Mouse (Mus musculus): ENCODE measurements around the gene Selenbp1. TPM values are rescaled to one million over a fixed set of nuclear protein-coding genes. Genes with fewer than 3 reads are reported as not detected.
"Not testable (repeated sequence)": the region's sequence is repeated elsewhere in the genome, so short reads cannot be mapped to it uniquely, and the experiment has no call there.

The Selenbp1 gene
- total RNA-seq, 2 experiments from 2014 or later, result 93.9 to 98.3 TPM

DNA sequence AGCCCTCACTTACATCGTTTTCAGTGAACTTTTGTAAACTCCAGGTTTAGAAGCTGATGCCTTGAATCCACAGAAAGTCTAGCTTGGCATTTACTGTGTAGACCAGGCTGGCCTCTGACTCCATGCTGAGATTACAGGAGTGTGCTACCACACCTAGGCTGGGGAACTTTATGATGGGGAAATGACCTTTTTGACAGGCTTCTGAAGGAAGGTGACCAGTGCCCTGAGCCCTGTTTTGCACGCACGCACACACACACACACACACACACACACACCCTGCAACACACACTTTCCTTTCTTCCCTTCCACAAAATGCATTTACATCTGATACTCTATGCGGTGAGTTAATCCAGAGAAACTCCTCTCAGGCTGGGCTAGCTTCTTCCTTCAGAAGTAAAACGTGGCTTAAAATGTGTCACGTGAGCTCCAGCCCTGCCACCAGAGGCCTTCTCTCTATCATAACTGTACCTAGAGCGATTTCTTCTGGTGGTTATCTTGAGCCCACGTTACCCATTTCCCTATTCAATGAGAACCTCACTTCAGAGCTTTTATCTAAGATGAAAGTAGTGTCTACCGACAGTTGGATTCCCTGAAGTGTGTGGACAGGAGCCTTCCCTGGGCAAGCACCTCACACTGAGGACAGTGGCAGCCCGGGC, 1.3 kb upstream of the Selenbp1 start:
- DNase-seq (ENCODE audit: low spot score); intact Hi-C loops (cut with DNase I): not testable (repeated sequence)

DNA sequence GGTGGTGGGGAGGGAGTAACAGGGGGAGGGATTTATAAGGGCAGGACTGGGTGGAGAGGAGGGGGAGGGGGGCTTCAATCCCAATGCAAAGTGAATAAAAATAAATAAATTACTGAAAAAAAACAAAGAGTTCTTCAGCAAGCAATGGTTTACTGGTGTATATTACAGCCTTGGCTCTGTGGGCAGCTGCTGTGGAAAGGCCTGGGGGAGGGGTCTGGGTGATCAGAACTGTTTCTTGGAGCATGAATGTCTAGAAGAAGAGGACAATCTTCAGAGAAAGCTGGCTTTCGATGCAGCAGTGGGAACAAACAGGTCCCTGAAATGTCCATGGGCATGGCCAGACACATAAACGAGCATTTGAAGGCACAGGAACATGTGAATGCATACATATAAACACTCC, 577 bp upstream of the Selenbp1 start:
- DNase-seq (ENCODE audit: low spot score); intact Hi-C loops (cut with DNase I): not testable (repeated sequence)

DNA sequence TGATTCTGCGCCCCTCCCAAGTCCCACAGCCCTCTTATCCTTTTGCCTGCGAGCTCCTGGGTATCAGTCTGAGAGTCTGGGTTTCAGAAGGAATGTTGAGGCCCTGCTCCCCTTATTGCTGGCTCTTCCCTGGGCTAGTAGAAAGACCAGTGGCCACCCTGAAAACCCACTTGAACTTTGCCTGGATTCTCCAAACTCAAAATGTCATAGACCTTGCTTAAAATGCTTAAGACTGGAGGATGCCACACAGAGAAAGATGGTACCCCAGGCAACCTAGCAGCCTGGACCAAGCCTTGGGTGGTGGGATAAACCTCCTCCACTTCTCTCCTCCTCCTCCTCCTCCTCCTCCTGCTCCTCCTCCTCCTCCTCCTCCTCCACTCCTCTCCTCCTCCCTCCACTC, 748 bp downstream of the Selenbp1 start:
- intact Hi-C loops (cut with DNase I); DNase-seq (ENCODE audit: low spot score): not testable (repeated sequence)

DNA sequence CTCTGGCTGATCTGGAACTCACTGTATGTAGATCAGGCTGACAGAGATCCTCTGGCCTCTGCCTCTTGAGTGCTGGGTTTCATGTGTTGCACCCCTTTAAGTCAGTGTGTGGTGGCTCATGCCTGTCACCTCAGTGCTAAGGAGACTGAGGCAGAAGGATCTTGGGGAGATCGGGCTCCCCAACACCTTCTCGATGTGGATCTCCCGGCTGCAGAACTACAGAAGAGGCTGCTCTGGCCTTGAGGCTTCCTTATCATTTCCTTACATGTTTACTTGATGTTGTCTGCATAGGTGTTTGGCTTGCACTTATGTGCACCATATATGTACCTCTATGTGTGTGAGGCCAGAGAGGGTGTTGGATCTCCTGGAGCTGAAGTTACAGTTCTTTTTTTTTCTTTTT, 1.7 kb downstream of the Selenbp1 start:
- DNase-seq (ENCODE audit: low spot score); intact Hi-C loops (cut with DNase I): not testable (repeated sequence)

DNA sequence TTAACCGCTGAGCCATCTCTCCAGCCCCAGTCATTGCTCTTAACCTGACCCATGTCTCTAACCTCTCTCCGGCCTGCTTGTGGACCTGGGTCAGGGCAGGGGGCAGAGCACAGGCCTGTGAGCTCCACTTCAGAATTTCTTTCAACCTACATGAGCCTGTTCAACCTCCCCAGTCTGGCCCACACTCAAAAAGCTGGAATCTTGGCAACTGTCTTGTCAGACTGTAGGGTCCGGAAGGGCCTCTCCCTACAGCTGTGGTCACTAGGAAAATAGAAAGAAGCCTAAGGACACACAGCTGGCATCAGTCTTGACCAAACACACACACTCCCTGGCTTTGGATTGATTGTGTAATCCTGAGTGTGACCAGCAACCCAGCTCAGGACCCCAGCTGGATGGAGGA, 2.5 kb downstream of the Selenbp1 start:
- intact Hi-C loops (cut with DNase I), result not testable (repeated sequence)
- DNase-seq (ENCODE audit: low spot score), result peak; percentile 76

DNA sequence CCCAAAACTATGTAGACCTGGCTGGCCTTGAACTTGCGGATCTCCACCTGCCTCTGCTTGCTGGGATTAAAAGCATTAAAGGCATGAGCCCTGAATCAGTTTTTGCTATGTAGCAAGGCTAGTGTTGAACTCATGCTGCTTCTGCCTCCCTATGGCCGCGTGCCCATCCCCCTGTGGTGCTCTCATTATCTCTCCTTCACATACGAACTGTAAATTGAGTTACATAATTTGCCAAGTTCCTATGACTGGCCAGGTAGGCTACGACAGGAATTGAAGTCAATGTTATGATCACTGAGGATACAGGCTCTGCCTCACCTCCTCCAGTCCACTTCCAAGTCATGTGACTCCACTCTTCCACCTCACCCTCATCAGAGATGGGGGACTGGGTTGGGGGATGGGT, 3.3 kb downstream of the Selenbp1 start:
- intact Hi-C loops (cut with DNase I); DNase-seq (ENCODE audit: low spot score): not testable (repeated sequence)

DNA sequence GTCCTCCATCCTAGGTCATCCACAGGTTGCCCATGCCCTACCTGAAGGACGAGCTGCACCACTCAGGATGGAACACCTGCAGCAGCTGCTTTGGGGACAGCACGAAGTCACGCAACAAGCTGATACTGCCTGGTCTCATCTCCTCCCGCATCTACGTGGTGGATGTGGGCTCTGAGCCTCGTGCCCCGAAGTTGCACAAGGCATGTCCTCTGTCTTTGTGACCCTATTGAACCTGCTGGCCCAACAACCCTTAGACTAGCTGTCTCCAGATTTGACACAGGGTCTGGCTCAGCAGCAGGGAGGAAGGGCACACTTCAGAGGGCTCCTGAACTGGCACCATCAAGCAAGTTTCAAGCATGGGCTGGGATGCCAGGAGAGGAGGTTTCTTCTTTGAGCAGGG, 4.3 kb downstream of the Selenbp1 start:
- intact Hi-C loops (cut with DNase I), result not testable (repeated sequence)

DNA sequence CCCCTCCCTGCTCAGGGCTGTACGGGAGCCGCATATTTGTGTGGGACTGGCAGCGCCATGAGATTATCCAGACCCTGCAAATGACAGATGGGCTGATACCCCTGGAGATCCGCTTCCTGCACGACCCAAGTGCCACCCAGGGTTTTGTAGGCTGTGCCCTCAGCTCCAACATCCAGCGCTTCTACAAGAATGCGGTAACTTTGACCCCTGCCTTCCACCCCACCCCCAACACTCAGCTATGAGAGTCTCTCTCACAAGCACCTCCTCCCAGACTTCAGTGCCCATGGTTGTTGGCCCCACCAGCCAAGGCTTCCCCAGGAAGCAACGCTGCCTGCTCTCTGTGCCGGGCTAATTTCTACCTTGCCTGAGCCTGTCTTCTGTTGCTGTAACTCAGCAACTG, 7.2 kb downstream of the Selenbp1 start:
- intact Hi-C loops (cut with DNase I); DNase-seq (ENCODE audit: low spot score): not testable (repeated sequence)

More for the DNA sequence above, 4.3 kb downstream of the Selenbp1 start:
- not testable (repeated sequence) for DNase-seq (ENCODE audit: low spot score)

DNA sequence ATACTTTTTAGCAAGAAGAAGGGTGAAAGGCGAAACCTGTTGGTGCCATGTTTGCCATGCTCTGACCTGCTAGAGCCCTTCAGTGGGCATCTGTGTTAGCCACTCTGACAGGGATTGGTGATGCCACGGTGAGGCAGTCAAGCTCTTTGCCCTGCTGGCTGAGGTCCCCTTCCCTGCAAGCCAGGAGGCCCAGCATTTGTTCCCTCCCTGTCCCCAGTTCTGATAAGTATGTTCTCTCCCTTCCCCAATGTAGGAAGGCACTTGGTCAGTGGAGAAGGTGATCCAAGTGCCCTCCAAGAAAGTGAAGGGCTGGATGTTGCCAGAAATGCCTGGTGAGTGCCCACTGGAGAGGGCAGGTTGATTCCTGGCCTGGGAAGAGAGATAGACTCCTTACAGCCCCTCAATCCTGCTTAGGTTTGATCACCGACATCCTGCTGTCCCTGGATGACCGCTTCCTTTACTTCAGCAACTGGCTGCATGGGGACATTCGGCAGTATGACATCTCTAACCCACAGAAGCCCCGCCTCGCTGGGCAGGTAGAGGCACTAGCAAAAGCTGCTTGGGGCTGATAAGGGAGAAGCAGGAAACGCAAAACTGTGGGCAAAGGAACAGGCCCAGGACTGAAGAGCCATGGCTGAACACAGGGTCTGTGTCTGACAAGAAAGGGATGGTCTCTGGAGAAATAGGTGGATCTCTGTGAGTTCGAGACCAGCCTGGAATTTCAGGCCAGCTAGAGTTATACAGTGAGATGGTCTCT, 9.5 kb downstream of the Selenbp1 start:
- DNase-seq (ENCODE audit: low spot score); intact Hi-C loops (cut with DNase I): not testable (repeated sequence)

DNA sequence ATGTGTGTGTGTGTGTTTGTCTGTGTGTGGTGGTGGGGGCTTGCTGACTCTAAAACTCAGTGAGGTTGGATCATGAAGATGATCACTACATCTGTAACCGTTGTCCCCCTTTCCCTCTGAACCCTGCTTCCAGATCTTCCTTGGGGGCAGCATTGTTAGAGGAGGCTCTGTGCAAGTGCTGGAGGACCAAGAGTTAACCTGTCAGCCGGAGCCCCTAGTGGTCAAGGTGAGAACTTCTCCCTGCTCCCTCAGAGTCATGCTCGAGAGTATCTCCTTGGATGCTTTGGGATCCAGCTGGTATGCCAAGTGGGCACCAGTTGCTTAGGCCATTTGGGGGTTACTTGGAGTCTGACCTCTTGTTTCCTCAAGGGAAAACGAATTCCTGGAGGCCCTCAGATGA, 10.8 kb downstream of the Selenbp1 start:
- DNase-seq (ENCODE audit: low spot score); intact Hi-C loops (cut with DNase I): not testable (repeated sequence)

DNA sequence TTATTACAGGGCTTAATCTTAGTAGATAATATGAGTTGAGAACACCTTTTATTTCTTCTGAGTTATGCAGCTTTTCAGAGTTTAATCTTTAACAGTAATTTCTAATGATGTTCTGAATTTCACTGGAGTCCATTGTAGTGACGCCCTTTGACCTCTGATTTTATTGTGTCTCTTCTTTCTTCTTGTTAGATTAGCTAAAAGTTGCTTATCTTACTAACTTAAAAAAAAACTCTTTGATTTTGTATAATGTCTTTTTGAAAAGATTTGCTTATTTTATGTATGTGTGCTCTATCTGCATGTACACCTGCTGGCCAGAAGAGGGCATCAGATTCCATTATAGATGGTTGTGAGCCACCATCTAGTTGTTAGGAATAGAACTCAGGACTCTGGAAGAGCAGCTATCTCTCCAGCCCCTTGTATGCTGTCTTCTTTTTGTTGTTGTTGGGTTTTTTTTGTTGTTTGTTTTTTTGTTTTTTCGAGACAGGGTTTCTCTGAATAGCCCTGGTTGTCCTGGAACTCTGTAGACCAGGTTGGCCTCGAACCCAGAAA, 15.3 kb downstream of the Selenbp1 start:
- DNase-seq (ENCODE audit: low spot score), result no peak
- intact Hi-C loops (cut with DNase I), result loop anchor here (1.0 to 5.0 kb wide), 2 partner anchors 49 to 246 kb away; no protein-coding TSS in a partner anchor

DNA sequence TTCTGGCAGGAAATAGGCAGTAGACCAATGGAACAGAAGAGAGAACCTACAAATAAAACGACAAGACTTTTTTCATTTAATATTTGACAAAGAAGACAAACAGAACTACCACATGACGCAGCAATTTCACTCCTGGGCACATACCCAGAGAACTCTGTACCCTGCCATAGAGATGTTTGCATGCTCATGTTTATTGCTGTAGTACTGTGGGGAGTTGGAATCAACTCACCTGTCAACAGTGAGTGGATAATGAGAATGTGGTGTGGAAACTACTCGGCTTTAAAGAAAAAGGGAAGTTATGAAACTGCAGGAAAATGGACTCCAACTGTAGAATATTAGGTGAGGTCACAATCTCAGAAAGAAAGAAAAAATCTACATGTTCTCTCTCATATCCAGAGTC, 16.8 kb downstream of the Selenbp1 start:
- DNase-seq (ENCODE audit: low spot score), result no peak
- intact Hi-C loops (cut with DNase I), result loop anchor here (5.0 kb wide), 1 partner anchor 247 kb away; no protein-coding TSS in a partner anchor

DNA sequence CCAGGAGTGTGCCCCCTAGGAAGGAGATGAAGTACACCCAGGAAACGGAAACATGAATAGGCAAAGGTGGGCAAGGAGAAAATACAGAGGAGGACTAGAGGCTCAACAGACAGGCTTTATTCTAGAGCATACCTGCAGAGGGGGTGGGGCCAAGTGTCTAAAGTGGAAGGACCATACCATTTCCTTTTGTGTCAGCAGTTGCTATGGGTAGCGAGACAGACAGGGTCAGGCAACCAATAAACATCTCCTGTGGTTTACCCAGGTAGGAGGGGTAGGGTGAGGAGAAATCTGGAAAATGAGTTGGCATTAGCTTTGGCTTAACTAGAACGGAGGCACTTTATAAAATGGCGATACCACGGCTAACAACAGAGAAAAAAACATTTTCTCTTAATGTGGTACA, 19.9 kb downstream of the Selenbp1 start:
- intact Hi-C loops (cut with DNase I), result no loop called here
- DNase-seq (ENCODE audit: low spot score), result no peak

DNA sequence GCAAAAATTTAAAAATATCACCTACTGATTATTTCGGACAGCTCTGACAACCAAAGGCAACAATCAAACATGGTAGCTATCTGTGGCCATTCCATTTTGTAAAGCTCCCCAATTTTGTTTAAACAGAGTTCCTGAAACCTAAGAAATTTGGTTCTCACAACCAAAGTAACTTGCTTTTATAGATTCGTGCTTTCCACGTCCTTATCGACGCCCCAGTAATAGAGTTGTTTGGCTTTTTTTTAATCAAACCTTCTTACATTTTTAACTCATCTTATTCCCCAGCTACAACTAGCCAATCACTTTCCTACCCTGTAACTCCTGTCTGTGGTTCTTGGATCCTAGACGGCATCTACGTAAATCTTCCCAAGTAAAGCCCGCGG, 20.5 kb downstream of the Selenbp1 start:
- DNase-seq (ENCODE audit: low spot score), result no peak
- intact Hi-C loops (cut with DNase I), result no loop called here

DNA sequence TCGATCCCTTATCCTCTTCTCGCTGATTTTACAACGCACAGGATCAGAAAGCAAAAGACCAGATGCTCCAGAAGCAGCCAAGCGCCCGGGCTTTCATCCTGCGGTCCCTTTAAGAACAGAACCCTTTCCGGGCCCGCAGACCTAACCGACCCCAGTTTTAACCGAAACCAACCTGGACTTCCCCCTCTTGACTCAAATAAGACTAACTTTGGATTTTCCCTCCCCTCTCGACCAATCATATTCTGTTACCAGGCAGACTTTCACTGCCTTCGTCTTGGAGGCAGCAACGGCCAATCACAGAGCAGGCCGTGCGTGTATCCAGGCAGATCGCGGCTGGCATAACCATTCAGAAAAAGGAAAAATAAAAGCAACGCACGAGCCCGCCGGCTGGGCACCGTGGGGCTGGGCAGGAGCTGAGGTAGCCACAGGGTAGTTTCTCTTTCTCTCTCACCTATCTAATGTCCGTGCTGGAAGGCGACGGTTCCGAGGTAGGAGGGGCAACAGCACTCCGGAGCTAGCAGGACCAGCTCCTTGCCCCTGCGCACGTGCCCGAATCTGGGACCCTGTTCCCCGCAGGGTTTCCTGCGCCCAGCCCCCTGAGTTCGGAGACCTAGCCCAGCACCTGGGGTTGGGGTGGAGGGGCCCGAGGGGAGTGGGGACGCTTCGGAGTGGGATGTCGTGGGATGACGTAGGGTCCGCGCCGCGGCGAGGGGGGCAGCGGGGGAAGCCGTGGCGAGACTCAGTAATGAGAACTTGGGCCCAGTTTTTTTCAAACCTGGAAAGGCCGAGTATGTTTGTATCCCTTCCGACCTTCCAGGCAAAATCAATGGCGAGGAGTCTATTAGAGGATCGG, 21.1 kb downstream of the Selenbp1 start, which contains the start of gene Rfx5:
Rfx5 (plus strand) TSS at position 312 of the 853 bp plus-strand sequence.
- peak; percentile 89 for DNase-seq (ENCODE audit: low spot score)
- intact Hi-C loops (cut with DNase I), result loop anchor here (1.0 kb wide), 1 partner anchor 21 kb away; no protein-coding TSS in a partner anchor

DNA sequence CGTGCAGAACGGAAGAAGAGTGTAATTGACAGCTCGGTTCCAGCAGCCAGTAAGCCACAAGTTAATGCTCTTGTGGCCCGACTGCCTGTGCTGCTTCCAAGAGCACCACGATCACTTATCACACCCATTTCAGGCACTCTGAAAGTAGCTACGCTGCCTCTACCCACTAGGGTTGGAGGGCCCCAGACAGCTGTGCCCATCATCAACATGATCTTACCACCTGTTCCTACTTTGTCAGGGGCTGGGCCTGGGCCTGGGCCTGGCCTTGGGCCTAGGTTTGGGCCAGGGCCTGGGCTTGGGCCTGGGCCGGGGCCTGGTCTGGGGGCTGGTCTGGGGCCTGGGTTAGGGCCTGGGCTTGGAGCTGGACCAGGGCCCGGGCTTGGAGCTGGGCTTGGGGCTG, 25.4 kb downstream of the Selenbp1 start:
- DNase-seq (ENCODE audit: low spot score), result no peak
- intact Hi-C loops (cut with DNase I), result no loop called here

DNA sequence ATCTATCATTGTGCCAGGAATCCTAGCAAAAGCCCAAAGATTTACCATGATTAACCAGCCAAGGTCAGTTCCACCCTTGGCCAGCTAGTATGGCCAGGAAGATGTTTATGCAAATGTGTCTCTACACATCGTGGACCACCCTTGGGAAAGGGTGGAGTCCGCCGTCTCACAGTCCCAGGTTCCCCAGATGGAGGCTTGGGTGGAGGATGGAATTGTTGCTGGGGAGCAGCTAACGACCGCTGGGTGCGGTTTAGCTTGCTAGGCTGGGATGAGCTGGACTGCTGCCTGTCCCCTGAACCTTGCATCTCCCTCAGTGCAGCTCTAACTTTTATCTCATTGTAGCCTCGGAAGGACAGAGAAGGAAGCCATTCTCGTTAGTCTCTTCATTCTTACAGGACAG, 27.0 kb downstream of the Selenbp1 start:
- no peak for DNase-seq (ENCODE audit: low spot score)
- intact Hi-C loops (cut with DNase I), result no loop called here

DNA sequence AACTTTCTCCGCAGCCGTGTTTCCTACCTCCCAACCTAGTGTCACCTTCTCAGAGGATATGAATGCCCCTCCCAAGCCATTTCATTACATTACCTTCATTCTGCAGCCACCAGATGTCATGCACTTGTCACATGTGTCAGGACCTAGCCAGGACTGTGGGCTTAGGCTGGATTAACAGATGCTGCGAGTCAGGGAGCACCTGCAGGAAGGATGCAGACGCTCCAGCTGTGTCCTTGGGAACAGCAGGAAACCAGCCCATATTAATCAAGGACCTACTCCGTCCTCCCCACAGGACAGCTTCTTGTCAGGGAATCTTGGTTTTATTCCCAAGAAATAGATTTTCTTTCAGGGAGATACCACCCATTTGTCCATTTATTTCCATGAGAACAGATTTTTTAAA, 27.5 kb downstream of the Selenbp1 start:
- DNase-seq (ENCODE audit: low spot score), result no peak
- intact Hi-C loops (cut with DNase I), result no loop called here

DNA sequence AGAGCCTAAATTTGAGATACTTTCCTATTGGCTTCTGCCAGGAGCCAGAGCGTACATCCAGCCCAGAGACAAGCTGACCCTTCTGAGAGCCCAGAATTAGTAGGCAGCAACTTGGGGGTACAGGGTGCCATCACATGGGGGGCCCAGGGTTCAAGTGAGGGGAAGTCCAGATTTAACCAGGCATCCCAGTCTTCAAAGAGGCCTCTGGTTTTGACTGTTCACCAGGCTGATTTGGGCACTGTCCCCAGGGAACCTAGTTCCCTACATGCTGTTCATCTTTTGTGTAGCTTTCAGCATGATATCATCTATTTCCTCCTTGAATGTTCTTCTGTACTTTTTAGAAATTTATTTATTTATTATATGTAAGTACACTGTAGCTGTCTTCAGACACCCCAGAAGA, 32.1 kb downstream of the Selenbp1 start:
- DNase-seq (ENCODE audit: low spot score), result no peak
- intact Hi-C loops (cut with DNase I), result no loop called here

DNA sequence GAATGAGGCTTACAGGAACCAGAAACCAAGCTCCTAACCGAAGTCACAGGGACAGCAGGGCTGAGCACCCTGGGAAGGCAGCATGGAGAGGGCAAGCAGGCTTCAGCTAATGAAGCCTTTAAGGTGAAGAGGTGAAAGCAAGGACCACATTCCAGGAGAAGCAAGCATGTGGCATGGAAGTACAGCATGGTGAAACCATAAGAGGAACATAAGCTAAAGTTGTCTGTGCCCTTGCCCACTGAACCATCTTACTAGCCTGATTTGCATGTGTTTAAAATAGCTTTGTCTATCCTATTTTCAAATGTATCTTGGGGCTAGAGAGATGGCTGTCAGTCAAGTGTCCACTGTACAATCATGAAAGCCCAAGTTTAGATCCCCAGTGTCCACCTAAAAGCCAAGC, 33.0 kb downstream of the Selenbp1 start:
- no peak for DNase-seq (ENCODE audit: low spot score)
- intact Hi-C loops (cut with DNase I), result no loop called here

All from heart, postnatal 25 days (tissue).